Mouse (Mus musculus) heart, postnatal 0 days (tissue): ENCODE measurements around the gene Fes. TPM values are rescaled to one million over a fixed set of nuclear protein-coding genes. Genes with fewer than 3 reads are reported as not detected.

Source experiments
- ATAC-seq: fragments of 200-750 bp; cut with Nextera tagmentation; 2 replicates; pipeline ENCODE4 v1.8.0; 2017; ENCODE audit warnings: low read depth, moderate number of reproducible peaks, moderate library complexity; ENCODE audit not compliant: insufficient read depth
- DNase-seq: peaks from one replicate; pipeline ENCODE4 v3.0.0-alpha.2; 2016; ENCODE audit warnings: low spot score
- H3K27ac ChIP-seq: fragments of 300-500 bp; sonication (generic); 2 replicates; pipeline ENCODE4 v1.5.1; 2014; ENCODE audit warnings: low read depth, mild to moderate bottlenecking
- H3K27me3 ChIP-seq: fragments of 300-500 bp; sonication (generic); 2 replicates; pipeline ENCODE4 v1.6.1; 2014; ENCODE audit warnings: low read length, mixed read lengths; ENCODE audit not compliant: control insufficient read depth, insufficient read depth
- H3K36me3 ChIP-seq: fragments of 300-500 bp; sonication (generic); replicated peaks from 2 replicates; pipeline ENCODE4 v1.6.1; 2014; ENCODE audit warnings: low read length, mixed read lengths; ENCODE audit not compliant: control insufficient read depth, insufficient read depth
- H3K4me1 ChIP-seq: fragments of 300-500 bp; sonication (generic); 2 replicates; pipeline ENCODE4 v1.6.1; 2014; ENCODE audit warnings: antibody characterized with exemption; ENCODE audit not compliant: control insufficient read depth, insufficient read depth
- H3K4me2 ChIP-seq: fragments of 300-500 bp; sonication (generic); 2 replicates; pipeline ENCODE4 v1.6.1; 2014; ENCODE audit warnings: low read depth, mild to moderate bottlenecking, low read length, moderate library complexity
- H3K4me3 ChIP-seq: fragments of 300-500 bp; sonication (generic); 2 replicates; pipeline ENCODE4 v1.5.1; 2014; ENCODE audit warnings: low read depth, low read length
- H3K9ac ChIP-seq: fragments of 300-500 bp; sonication (generic); replicated peaks from 2 replicates; pipeline ENCODE4 v1.6.1; 2014; ENCODE audit warnings: low read depth, low read length, mixed read lengths
- H3K9me3 ChIP-seq: fragments of 300-500 bp; sonication (generic); replicated peaks from 2 replicates; pipeline ENCODE4 v1.6.1; 2016; ENCODE audit warnings: low read length; ENCODE audit not compliant: control insufficient read depth
- CTCF ChIP-seq: IDR thresholded peaks from 2 replicates; pipeline ENCODE4 v1.5.1; 2016; ENCODE audit warnings: antibody characterized with exemption, control low read depth, low read depth
- EP300 ChIP-seq: IDR thresholded peaks from 2 replicates; pipeline ENCODE4 v1.6.1; 2016; ENCODE audit warnings: antibody characterized with exemption, low read depth
- WGBS: fragments of 180-500 bp; shearing (Covaris S2); extraction: QIAGEN DNeasy Blood & Tissue Kit; methylation state at CpG from one replicate; pipeline ENCODE4 v1.1.7; 2014; 5-methylcytosine and 5-hydroxymethylcytosine counted together
- polyA plus RNA-seq: library from polyadenylated mRNA; unstranded; fragments of >200 nt; fragmentation: Nextera tagmentation; extraction: Ambion mirVana; gene quantifications from 2 replicates; pipeline ENCODE4 v1.2.1, GENCODE M21; 2015
- total RNA-seq: library from RNA; depleted of rRNA; stranded (reverse); fragments of >200 nt; gene quantifications from 2 replicates; pipeline ENCODE4 v1.2.3, GENCODE M21; 2014; ENCODE audit warnings: low replicate concordance

The Fes gene
- total and polyA plus RNA-seq, 2 experiments from 2014 or later = 9.7 to 13.5 TPM

DNA sequence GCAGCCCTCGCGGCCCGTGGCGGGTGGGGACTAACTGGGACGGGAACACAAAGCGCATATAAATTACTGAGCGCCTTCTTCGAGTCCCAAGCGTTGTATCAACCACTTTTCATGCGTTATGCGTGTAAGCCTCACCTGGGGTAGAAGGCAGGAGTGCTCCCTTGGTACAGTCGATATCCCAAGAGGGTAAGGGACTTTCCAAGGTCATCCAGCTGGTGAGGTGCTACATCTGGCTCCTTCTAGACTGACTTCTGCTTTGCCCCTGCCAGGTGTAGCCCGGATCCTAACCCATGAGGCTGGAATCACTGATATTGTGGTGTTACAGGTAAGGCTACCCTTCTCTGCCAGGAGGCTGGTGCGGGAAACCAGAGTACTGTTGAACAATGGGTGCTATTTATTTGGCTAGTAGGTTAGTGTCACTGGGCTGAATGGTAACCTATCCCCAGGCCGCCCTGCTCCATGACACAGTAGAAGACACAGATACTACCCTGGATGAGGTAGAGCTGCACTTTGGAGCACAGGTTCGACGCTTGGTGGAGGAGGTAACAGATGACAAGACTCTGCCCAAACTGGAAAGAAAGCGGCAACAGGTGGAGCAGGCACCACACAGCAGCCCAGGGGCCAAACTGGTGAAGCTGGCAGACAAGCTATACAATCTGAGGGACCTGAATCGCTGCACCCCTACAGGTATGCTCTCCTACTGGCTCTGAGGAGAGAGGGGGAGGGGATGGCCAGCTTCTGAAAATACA is 44.3 kb downstream of the Fes start:
- no peak for TF ChIP-seq EP300
- no peak for TF ChIP-seq CTCF
- no peak for ATAC-seq

GRCm38 (mm10) chr7:80342858-80343257 is 44.9 kb downstream of the Fes start, which contains the start of gene Hddc3:
Gene Hddc3, plus strand, starts transcription at chr7:80343104.
- Histone ChIP-seq H3K4me2 (peak within 1 kb of the TSS; percentile 87), H3K9me3 (no peaks in the 10 kb centered on the region), H3K9ac (peak within 1 kb of the TSS; percentile 73), H3K4me3 (peak within 1 kb of the TSS; percentile 58), H3K36me3 (no peaks in the 10 kb centered on the region), H3K27me3 (no peaks in the 10 kb centered on the region), H3K27ac (peak within 1 kb of the TSS; percentile 76), H3K4me1 (peaks cover 23% of the 10 kb centered on the region)
- peak; percentile 52; the same call in 1 of the 2 replicates for ATAC-seq
- TF ChIP-seq CTCF = peak; percentile 71
- TF ChIP-seq EP300 = 0 out of 2 replicates have a peak, but pooled peaks have one; percentile 49
- DNase-seq = peak; percentile 94
- under 1% methylated on average over 25 of the region's 25 CpGs for WGBS

More for the DNA sequence above, 44.3 kb downstream of the Fes start:
- Histone ChIP-seq H3K9ac (peak overlapping the region; percentile 73), H3K36me3 (no peaks in the 10 kb centered on the region), H3K4me3 (peak overlapping the region; percentile 58), H3K9me3 (no peaks in the 10 kb centered on the region), H3K27ac (peak overlapping the region; percentile 76), H3K27me3 (no peaks in the 10 kb centered on the region), H3K4me1 (peaks cover 20% of the 10 kb centered on the region), H3K4me2 (peak overlapping the region; percentile 87)
- WGBS = 26% methylated on average over 19 of the region's 19 CpGs
- DNase-seq = no peak

GRCm38 (mm10) chr7:80341793-80342192 is 46.0 kb downstream of the Fes start:
- ATAC-seq = no peak
- peaks cover 8% of the 10 kb centered on the region for H3K36me3 ChIP-seq
- no peak overlapping the region for H3K4me2 ChIP-seq
- no peaks in the 10 kb centered on the region for H3K9me3 ChIP-seq
- H3K27me3 ChIP-seq = no peaks in the 10 kb centered on the region
- H3K4me3 ChIP-seq = no peak overlapping the region
- no peak for TF ChIP-seq EP300
- TF ChIP-seq CTCF = no peak
- H3K9ac ChIP-seq = no peak overlapping the region
- H3K27ac ChIP-seq = no peak overlapping the region
- 61% methylated on average over 7 of the region's 7 CpGs for WGBS
- H3K4me1 ChIP-seq = peaks cover 23% of the 10 kb centered on the region
- DNase-seq = no peak

GRCm38 (mm10) chr7:80340793-80341192 is 47.0 kb downstream of the Fes start, which contains the start of gene Unc45a:
Gene Unc45a, minus strand, starts transcription at chr7:80341005.
- ATAC-seq = peak; percentile 52
- peak; percentile 87 for DNase-seq
- H3K4me1 ChIP-seq = peaks cover 23% of the 10 kb centered on the region
- TF ChIP-seq CTCF = peak; percentile 69
- TF ChIP-seq EP300 = no peak
- H3K36me3 ChIP-seq = peaks cover 18% of the 10 kb centered on the region
- H3K9me3 ChIP-seq = no peaks in the 10 kb centered on the region
- peak within 1 kb of the TSS; percentile 66 for H3K4me3 ChIP-seq
- peak within 1 kb of the TSS; percentile 96 for H3K27ac ChIP-seq
- H3K9ac ChIP-seq = peak within 1 kb of the TSS; percentile 60
- 0% methylated on average over 11 of the region's 11 CpGs for WGBS
- H3K27me3 ChIP-seq = no peaks in the 10 kb centered on the region
- H3K4me2 ChIP-seq = peak within 1 kb of the TSS; percentile 67

DNA sequence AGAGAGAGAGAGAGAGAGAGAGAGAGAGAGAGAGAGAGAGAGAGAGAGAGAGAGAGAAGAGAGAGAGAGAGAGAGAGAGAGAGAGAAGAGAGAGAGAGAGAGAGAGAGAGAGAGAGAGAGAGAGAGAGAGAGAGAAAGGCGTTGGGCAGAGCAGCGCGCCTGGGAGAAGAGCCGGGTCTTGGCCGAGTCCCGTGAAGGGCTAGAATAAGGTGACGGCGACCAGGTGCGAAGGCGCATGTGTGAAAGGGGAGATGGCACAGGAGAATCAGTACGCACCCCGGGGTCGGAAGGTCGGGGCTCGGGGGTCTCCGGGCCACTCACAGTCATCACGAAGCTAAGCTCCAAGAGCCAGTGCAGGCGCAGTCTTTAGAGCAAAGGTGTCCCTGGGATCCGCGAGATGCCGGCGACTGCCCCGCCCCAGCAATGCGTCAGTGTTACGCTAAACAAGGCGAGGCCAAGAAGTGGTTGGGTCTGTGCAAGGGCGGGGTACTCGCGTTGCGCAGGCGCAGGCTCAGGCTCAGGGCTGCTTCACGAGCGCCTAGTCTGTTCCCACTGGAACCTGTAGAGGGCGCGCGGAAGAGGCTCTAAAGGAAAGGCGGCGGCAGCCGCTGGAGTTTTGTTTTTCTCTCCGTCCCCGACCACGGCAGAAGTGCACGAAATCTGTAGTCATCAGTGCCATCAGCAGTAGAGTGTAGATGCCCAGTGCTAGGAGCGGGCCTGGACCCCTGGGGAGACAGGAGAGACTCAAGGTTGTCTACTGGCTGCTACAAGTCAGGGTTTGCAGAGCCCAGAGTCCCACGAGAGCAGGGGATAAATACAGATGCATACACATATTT is 47.7 kb downstream of the Fes start:
- Histone ChIP-seq H3K27ac (peak overlapping the region; percentile 96), H3K4me1 (peaks cover 23% of the 10 kb centered on the region), H3K9ac (peak overlapping the region; percentile 60), H3K4me3 (peak overlapping the region; percentile 66), H3K4me2 (peak overlapping the region; percentile 67), H3K27me3 (no peaks in the 10 kb centered on the region), H3K9me3 (no peaks in the 10 kb centered on the region), H3K36me3 (peaks cover 26% of the 10 kb centered on the region)
- WGBS = under 1% methylated on average over 44 of the region's 45 CpGs
- peak; percentile 98 for DNase-seq
- TF ChIP-seq CTCF (peak; percentile 77), EP300 (no peak)
- peak; percentile 97 for ATAC-seq
